Mouse (Mus musculus): ENCODE results near the gene Nudt3. TPM values are rescaled to one million over a fixed set of nuclear protein-coding genes. Genes with fewer than 3 reads are reported as not detected.

Gene Nudt3
- total and polyA plus RNA-seq, 3 experiments: 54.4 to 69.2 (median 58.3) TPM

DNA sequence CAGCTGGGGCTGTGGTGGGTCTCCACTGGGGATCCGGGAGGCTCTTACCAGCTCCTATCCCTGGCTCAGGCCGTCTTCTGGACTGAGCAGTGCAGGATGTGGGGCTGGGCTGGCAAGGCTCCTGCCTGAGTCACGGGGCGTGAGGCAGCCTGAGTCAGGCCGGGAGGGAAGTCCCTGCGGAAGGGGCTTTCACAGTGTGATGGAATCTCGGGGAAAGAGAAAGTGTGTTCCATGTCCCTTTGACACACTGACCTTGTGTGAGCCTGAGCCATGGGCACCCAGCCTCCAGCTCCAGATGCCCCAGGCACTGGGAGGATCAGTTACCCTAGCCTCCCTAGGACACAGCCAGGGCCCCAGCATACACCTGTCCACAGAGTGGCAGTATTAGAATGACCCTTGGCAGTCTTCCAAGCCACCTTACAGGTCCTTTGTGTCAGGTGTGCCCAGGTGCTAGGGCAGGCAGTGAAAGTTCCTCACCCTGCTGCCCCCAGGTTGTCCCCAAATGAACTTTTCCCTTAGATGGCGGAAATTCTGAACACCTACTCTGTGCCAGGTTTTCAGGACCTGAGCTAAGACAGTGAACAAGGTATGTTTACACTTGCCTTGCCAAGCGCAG, 75.9 kb downstream of the Nudt3 start:
- TF ChIP-seq RAD21 (IDR thresholded peaks at IDR 0.05; ENCODE audit: low read depth, low read length): no peak
- TF ChIP-seq IRF4 (IDR thresholded peaks at IDR 0.05; ENCODE audit: low read depth, low read length): no peak
- no peak for TF ChIP-seq ZMIZ1 (IDR thresholded peaks at IDR 0.05; ENCODE audit: low read depth, low read length)
- no peak for TF ChIP-seq KAT2A (IDR thresholded peaks at IDR 0.05; ENCODE audit: insufficient replicate concordance, low read length)
- TF ChIP-seq NELFE (IDR thresholded peaks at IDR 0.05; ENCODE audit: low read depth, low read length): no peak
- no peak for TF ChIP-seq UBTF (IDR thresholded peaks at IDR 0.05; ENCODE audit: low read depth, low read length)
- no peak for TF ChIP-seq E2F4 (IDR thresholded peaks at IDR 0.05; ENCODE audit: insufficient replicate concordance, low read depth, low read length)
- no peak for TF ChIP-seq HCFC1 (IDR thresholded peaks at IDR 0.05; ENCODE audit: low read depth, low read length)
- TF ChIP-seq SIN3A (IDR thresholded peaks at IDR 0.05; ENCODE audit: low read length): no peak
- TF ChIP-seq JUND (conservative IDR thresholded peaks at IDR 0.05; ENCODE audit: low read depth, low read length): no peak
- H3K27ac ChIP-seq (ENCODE audit: insufficient read depth, low read depth): no peak overlapping the region
- no peak overlapping the region for H3K4me3 ChIP-seq (replicated peaks in 1 of 3; ENCODE audit: low read depth in 2 of 3, low read length in 2 of 3, poor library complexity in 1 of 3)
- H3K27me3 ChIP-seq (replicated peaks): peaks cover 23% of the 10 kb centered on the region
- no peaks in the 10 kb centered on the region for H3K9me3 ChIP-seq (replicated peaks; ENCODE audit: low read length)
- H3K79me2 ChIP-seq (replicated peaks; ENCODE audit: control insufficient read depth, extremely low read depth, insufficient read depth, poor library complexity, severe bottlenecking): no peaks in the 10 kb centered on the region
- dilution Hi-C loops (cut with MboI; ENCODE audit: extremely low pct_ligation_motif_present, extremely low pct_unique_long_range_greater_than_20kb, low sequenced_read_pairs) (no loop called here), in situ Hi-C loops (cut with MboI; ENCODE audit: low pct_ligation_motif_present, low pct_unique_long_range_greater_than_20kb, low sequenced_read_pairs) (loop anchor here (10.0 kb wide), 1 partner anchor 527 kb away; no protein-coding TSS in a partner anchor)
- no peak for DNase-seq (ENCODE audit: extremely low read depth)
- no peaks in the 10 kb centered on the region for H3K36me3 ChIP-seq (replicated peaks in 1 of 2; ENCODE audit: control insufficient read depth in 1 of 2, insufficient read depth in 1 of 2, low read length in 1 of 2)
- H3K9ac ChIP-seq (ENCODE audit: insufficient read depth, low read depth): no peak overlapping the region
- H3K4me2 ChIP-seq (ENCODE audit: insufficient read depth, low read depth, poor library complexity, severe bottlenecking): no peak overlapping the region
- peaks cover 9 to 41% of the 10 kb centered on the region in 2 experiments for H3K4me1 ChIP-seq (ENCODE audit: control insufficient read depth in 1 of 2, insufficient read depth in 2 of 2)

DNA sequence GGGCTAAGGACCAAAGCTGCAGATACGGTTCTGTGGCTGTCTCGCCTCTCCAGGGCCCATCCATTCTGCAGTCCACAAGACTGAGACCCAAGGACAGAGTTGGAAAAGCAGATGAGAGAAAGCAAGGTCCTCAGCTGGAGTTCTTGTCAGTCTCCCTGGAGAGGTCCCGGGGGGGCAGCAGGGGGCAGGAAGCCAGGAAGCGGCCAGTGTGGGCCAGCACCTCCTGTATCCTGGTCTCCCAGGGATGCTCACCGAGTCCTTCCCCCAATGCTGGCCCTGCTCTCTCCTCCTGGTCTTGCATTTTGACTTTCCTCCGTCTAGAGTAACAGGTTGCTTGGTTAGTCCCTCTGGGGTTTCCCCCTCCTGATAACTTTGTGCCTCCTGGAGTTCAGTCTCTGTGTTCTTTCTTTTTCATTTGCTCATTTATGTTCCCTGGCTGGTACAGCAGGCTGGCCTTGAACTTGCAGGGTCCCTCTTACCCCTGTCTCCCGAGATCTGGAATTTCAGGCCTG, 76.7 kb downstream of the Nudt3 start:
- no peaks in the 10 kb centered on the region for H3K79me2 ChIP-seq (replicated peaks; ENCODE audit: control insufficient read depth, extremely low read depth, insufficient read depth, poor library complexity, severe bottlenecking)
- dilution Hi-C loops (cut with MboI; ENCODE audit: extremely low pct_ligation_motif_present, extremely low pct_unique_long_range_greater_than_20kb, low sequenced_read_pairs) (no loop called here), in situ Hi-C loops (cut with MboI; ENCODE audit: low pct_ligation_motif_present, low pct_unique_long_range_greater_than_20kb, low sequenced_read_pairs) (loop anchor here (10.0 kb wide), 1 partner anchor 528 kb away; no protein-coding TSS in a partner anchor)
- H3K9me3 ChIP-seq (replicated peaks; ENCODE audit: low read length): no peaks in the 10 kb centered on the region
- no peak overlapping the region for H3K9ac ChIP-seq (ENCODE audit: insufficient read depth, low read depth)
- H3K4me3 ChIP-seq (replicated peaks in 1 of 3; ENCODE audit: low read depth in 2 of 3, low read length in 2 of 3, poor library complexity in 1 of 3): no peak overlapping the region
- no peak overlapping the region for H3K4me2 ChIP-seq (ENCODE audit: insufficient read depth, low read depth, poor library complexity, severe bottlenecking)
- DNase-seq (ENCODE audit: extremely low read depth): no peak
- H3K36me3 ChIP-seq (replicated peaks in 1 of 2; ENCODE audit: control insufficient read depth in 1 of 2, insufficient read depth in 1 of 2, low read length in 1 of 2): no peaks in the 10 kb centered on the region
- no peak overlapping the region for H3K27ac ChIP-seq (ENCODE audit: insufficient read depth, low read depth)
- TF ChIP-seq ZMIZ1 (IDR thresholded peaks at IDR 0.05; ENCODE audit: low read depth, low read length) (no peak), UBTF (IDR thresholded peaks at IDR 0.05; ENCODE audit: low read depth, low read length) (no peak), NRF1 (IDR thresholded peaks at IDR 0.05; ENCODE audit: low read depth, low read length) (no peak), MEF2A (IDR thresholded peaks at IDR 0.05; ENCODE audit: borderline replicate concordance, low read depth, low read length) (no peak), USF2 (conservative IDR thresholded peaks at IDR 0.05; ENCODE audit: low read depth, low read length) (no peak), EP300 (IDR thresholded peaks at IDR 0.05; ENCODE audit: low read length) (no peak), MAFK (IDR thresholded peaks at IDR 0.05; ENCODE audit: insufficient replicate concordance, low read length) (no peak), TBP (conservative IDR thresholded peaks at IDR 0.05; ENCODE audit: low read depth, low read length) (no peak), BHLHE40 (IDR thresholded peaks at IDR 0.05; ENCODE audit: low read depth, low read length) (no peak)
- peaks cover 9 to 38% of the 10 kb centered on the region in 2 experiments for H3K4me1 ChIP-seq (ENCODE audit: control insufficient read depth in 1 of 2, insufficient read depth in 2 of 2)
- peaks cover 20% of the 10 kb centered on the region for H3K27me3 ChIP-seq (replicated peaks)
